In genomic region chr10:87861104-87861455, GRCm38 (mm10) we compare ENCODE assay signal across 9 mouse cellular contexts. TPM values are rescaled to one million over a fixed set of nuclear protein-coding genes. Genes with fewer than 3 reads are reported as not detected.
A peak's percentile ranks its signal among the peaks of the same experiment; 100 is the strongest.
DNase-seq lines count a peak whose midpoint lies in the region; ATAC-seq and TF ChIP-seq lines count a peak whose summit lies in the region.
"Had no signal": no experiment of that assay in that cellular context is flagged by ENCODE, and none has a peak within 500 bp of the region (broad histone marks: within the 10 kb centered on the region; RNA-seq: fewer than 3 reads in every experiment).

No protein-coding gene starts in this region.

- H3K4me1 ChIP-seq in kidney, embryonic 14.5 days (ENCODE audit: control insufficient read depth, insufficient read depth, low read length): peaks cover 22% of the 10 kb centered on the region
- H3K4me1 ChIP-seq in embryonic facial prominence, embryonic 13.5 days: peaks cover 67% of the 10 kb centered on the region
- peaks cover 12% of the 10 kb centered on the region for H3K4me1 ChIP-seq in intestine, embryonic 15.5 days (replicated peaks)

- peaks cover 15% of the 10 kb centered on the region for H3K27me3 ChIP-seq in kidney, embryonic 14.5 days (ENCODE audit: control insufficient read depth, insufficient read depth, low read length)
- H3K27me3 ChIP-seq in embryonic facial prominence, embryonic 13.5 days: peaks cover 6% of the 10 kb centered on the region; the same call in 1 of the 2 replicates
- no peaks in the 10 kb centered on the region for H3K27me3 ChIP-seq in intestine, embryonic 15.5 days (replicated peaks)
- no peaks in the 10 kb centered on the region for H3K27me3 ChIP-seq in myocyte (ENCODE audit: control insufficient read depth, insufficient read depth, insufficient read length)

- H3K27ac ChIP-seq in kidney, embryonic 14.5 days (ENCODE audit: low read depth, low read length): peak overlapping the region; percentile 78; the same call in 1 of the 2 replicates
- H3K27ac ChIP-seq in embryonic facial prominence, embryonic 13.5 days: peak overlapping the region; percentile 94
- peak overlapping the region; percentile 80 for H3K27ac ChIP-seq in intestine, embryonic 15.5 days

- peaks cover 3% of the 10 kb centered on the region; the same call in 1 of the 2 replicates for H3K9me3 ChIP-seq in kidney, embryonic 14.5 days (ENCODE audit: control insufficient read depth, low read length)
- no peaks in the 10 kb centered on the region; the same call in 1 of the 2 replicates for H3K9me3 ChIP-seq in embryonic facial prominence, embryonic 13.5 days
- H3K9me3 ChIP-seq in intestine, embryonic 15.5 days: no peaks in the 10 kb centered on the region

- 68% methylated on average over 6 of the region's 6 CpGs for WGBS in kidney, embryonic 14.5 days
- WGBS in embryonic facial prominence, embryonic 13.5 days: 38% methylated on average over 6 of the region's 6 CpGs
- WGBS in intestine, embryonic 15.5 days: 69% methylated on average over 6 of the region's 6 CpGs

- H3K4me2 ChIP-seq in kidney, embryonic 14.5 days (replicated peaks; ENCODE audit: low read depth, low read length): peak overlapping the region; percentile 69
- H3K4me2 ChIP-seq in embryonic facial prominence, embryonic 13.5 days: peak overlapping the region; percentile 81
- H3K4me2 ChIP-seq in intestine, embryonic 15.5 days (replicated peaks): peak overlapping the region; percentile 86
- peak overlapping the region; percentile 92 for H3K4me2 ChIP-seq in myocyte (ENCODE audit: low read depth)

- no peak overlapping the region for H3ac ChIP-seq in myocyte (ENCODE audit: control insufficient read depth, insufficient read length)

- H3K79me2 ChIP-seq in myocyte (ENCODE audit: control insufficient read depth, insufficient read depth): no peaks in the 10 kb centered on the region

- peak overlapping the region; percentile 58; the same call in 1 of the 2 replicates for H3K9ac ChIP-seq in kidney, embryonic 14.5 days (ENCODE audit: low read depth, low read length)
- peak overlapping the region; percentile 82 for H3K9ac ChIP-seq in embryonic facial prominence, embryonic 13.5 days
- H3K9ac ChIP-seq in intestine, embryonic 15.5 days: peak overlapping the region; percentile 65; the same call in 1 of the 2 replicates

- H3K4me3 ChIP-seq in kidney, embryonic 14.5 days (ENCODE audit: low read length): peak overlapping the region; percentile 51
- H3K4me3 ChIP-seq in embryonic facial prominence, embryonic 13.5 days: peak overlapping the region; percentile 62
- H3K4me3 ChIP-seq in intestine, embryonic 15.5 days (replicated peaks): peak overlapping the region; percentile 51
- peak overlapping the region; percentile 22 for H3K4me3 ChIP-seq in myocyte

- H3K36me3 ChIP-seq in kidney, embryonic 14.5 days (ENCODE audit: control insufficient read depth, insufficient read depth, low read length): no peaks in the 10 kb centered on the region
- H3K36me3 ChIP-seq in embryonic facial prominence, embryonic 13.5 days: no peaks in the 10 kb centered on the region
- H3K36me3 ChIP-seq in intestine, embryonic 15.5 days: no peaks in the 10 kb centered on the region
- H3K36me3 ChIP-seq in myocyte (ENCODE audit: control insufficient read depth, insufficient read depth): no peaks in the 10 kb centered on the region

- DNase-seq in kidney, adult 9 months: no peak
- DNase-seq in right cerebral cortex, postnatal 14 days: no peak
- no peak for DNase-seq in layer of hippocampus, adult 18-20 months (ENCODE audit: low spot score in 2 of 2)
- DNase-seq in adrenal gland, adult 8-10 months: no peak
- DNase-seq: thymus, adult 18-20 months had no signal

- no peak for ATAC-seq in kidney, embryonic 14.5 days (ENCODE audit: low FRiP score, low TSS enrichment)
- ATAC-seq in embryonic facial prominence, embryonic 13.5 days (ENCODE audit: insufficient number of reproducible peaks, insufficient read depth, low FRiP score, low TSS enrichment, low read depth): no peak
- ATAC-seq in intestine, embryonic 15.5 days: 0 out of 2 replicates have a peak, but pooled peaks have one; percentile 19

- TF ChIP-seq POLR2A in myocyte (IDR thresholded peaks at IDR 0.05; ENCODE audit: insufficient read length, low read depth): no peak

TF ChIP-seq in myocyte, 11 proteins besides CTCF, POLR2A, EP300 and RAD21:
- no peak for TF ChIP-seq MAX (IDR thresholded peaks at IDR 0.05; ENCODE audit: low read depth)
- TF ChIP-seq TCF3 (IDR thresholded peaks at IDR 0.05; ENCODE audit: insufficient read length, low read depth): no peak
- no peak for TF ChIP-seq MYOG (IDR thresholded peaks at IDR 0.05; ENCODE audit: control insufficient read depth in 1 of 3, insufficient read depth in 1 of 3, insufficient read length in 2 of 3, low read depth in 2 of 3)
- TF ChIP-seq SRF (IDR thresholded peaks at IDR 0.05; ENCODE audit: control insufficient read depth, insufficient read length, low read depth): no peak
- TF ChIP-seq REST (IDR thresholded peaks at IDR 0.05; ENCODE audit: insufficient read depth, insufficient read length): no peak
- TF ChIP-seq CEBPB (IDR thresholded peaks at IDR 0.05; ENCODE audit: insufficient read depth, poor library complexity, severe bottlenecking): no peak
- no peak for TF ChIP-seq E2F4 (IDR thresholded peaks at IDR 0.05; ENCODE audit: insufficient read depth)
- TF ChIP-seq MYOD1 (IDR thresholded peaks at IDR 0.05; ENCODE audit: control insufficient read depth in 1 of 3, insufficient read length in 2 of 3, low read depth in 2 of 3): no peak
- no peak for TF ChIP-seq USF1 (IDR thresholded peaks at IDR 0.05; ENCODE audit: low read depth)
- TF ChIP-seq POLR2AphosphoS2 (IDR thresholded peaks at IDR 0.05; ENCODE audit: insufficient read length, low read depth): no peak
- TF ChIP-seq TCF12 (IDR thresholded peaks at IDR 0.05; ENCODE audit: insufficient read depth, poor library complexity, severe bottlenecking): no peak

RNA-seq across cellular contexts. Expression of gene Igf1, which starts 3.0 kb away (rescaled TPM):
- 24.5 and 28.2 TPM in 2 replicates for polyA plus RNA-seq in kidney, embryonic 14.5 days (2014; fragmentation: Nextera tagmentation; extraction: Ambion mirVana)
- polyA plus RNA-seq in embryonic facial prominence, embryonic 13.5 days (2015; fragmentation: Nextera tagmentation; extraction: Ambion mirVana): 70.6 and 74.3 TPM in 2 replicates
- polyA plus RNA-seq in intestine, embryonic 15.5 days (2015; fragmentation: Nextera tagmentation; extraction: Ambion mirVana): 43.4 and 52.5 TPM in 2 replicates
- 0.48 TPM for polyA plus RNA-seq in myocyte (2012; fragmentation: generic; extraction: Trizol)
- 1 to 10 TPM; 5.8 to 6.2 TPM for total RNA-seq in layer of hippocampus, adult 18-20 months (2021)
- total RNA-seq in adrenal gland, adult 8-10 months (2022): 10 to 100 TPM; 12.3 to 27.5 (median 16.2) TPM

Comparison
In these comparisons a context has a peak if more than half of its experiments do, and no peak if none do; other contexts are left out.
1. RNA of gene Igf1, which starts 3.0 kb away (polyA plus RNA-seq): 70.6 to 74.3 TPM in embryonic facial prominence, embryonic 13.5 days, 43.4 to 52.5 TPM in intestine, embryonic 15.5 days and 24.5 to 28.2 TPM in kidney, embryonic 14.5 days; 0.48 TPM in myocyte (single experiment); every median in the first group is over 10 times any median in the second.
2. Peak in every context shown above with its lines, with median percentiles within 50 percentile points of each other: H3K27ac ChIP-seq, H3K4me2 ChIP-seq, H3K4me3 ChIP-seq and H3K9ac ChIP-seq.